Mouse (Mus musculus) myocyte (in vitro differentiated cells): Measurements from ENCODE around the gene Csgalnact2.

Source experiments
- CEBPB ChIP-seq: IDR thresholded peaks from 2 replicates; pipeline ENCODE4 v1.6.1; 2011; ENCODE audit warnings: mild to moderate bottlenecking, moderate library complexity; ENCODE audit not compliant: poor library complexity, insufficient read depth, severe bottlenecking
- E2F4 ChIP-seq: IDR thresholded peaks from one replicate; pipeline ENCODE4 v1.6.1; 2011; ENCODE audit warnings: mild to moderate bottlenecking, control low read depth, moderate library complexity; ENCODE audit not compliant: insufficient read depth
- MYOD1 ChIP-seq, 3 experiments: IDR thresholded peaks; one replicate each; pipeline ENCODE4 v1.6.1; 2011; ENCODE audit warnings: control low read depth in 2 of 3, low read depth in 2 of 3, mild to moderate bottlenecking in 2 of 3, moderate library complexity in 1 of 3; ENCODE audit not compliant: insufficient read length in 2 of 3, control insufficient read depth in 1 of 3
- MYOG ChIP-seq, 3 experiments: IDR thresholded peaks; one replicate each; pipeline ENCODE4 v1.6.1; 2011; ENCODE audit warnings: control low read depth in 2 of 3, low read depth in 2 of 3, mild to moderate bottlenecking in 2 of 3; ENCODE audit not compliant: insufficient read length in 2 of 3, control insufficient read depth in 1 of 3, insufficient read depth in 1 of 3
- POLR2A ChIP-seq: IDR thresholded peaks from one replicate; pipeline ENCODE4 v1.6.1; 2011; ENCODE audit warnings: low read depth, mild to moderate bottlenecking, control low read depth, moderate library complexity; ENCODE audit not compliant: insufficient read length
- REST ChIP-seq: IDR thresholded peaks from one replicate; pipeline ENCODE4 v1.6.1; 2011; ENCODE audit warnings: mild to moderate bottlenecking, control low read depth, moderate library complexity; ENCODE audit not compliant: insufficient read depth, insufficient read length
- SRF ChIP-seq: IDR thresholded peaks from one replicate; pipeline ENCODE4 v1.6.1; 2011; ENCODE audit warnings: low read depth; ENCODE audit not compliant: control insufficient read depth, insufficient read length
- TCF12 ChIP-seq: IDR thresholded peaks from one replicate; pipeline ENCODE4 v1.6.1; 2011; ENCODE audit warnings: mild to moderate bottlenecking, control low read depth; ENCODE audit not compliant: poor library complexity, insufficient read depth, severe bottlenecking
- TCF3 ChIP-seq: IDR thresholded peaks from one replicate; pipeline ENCODE4 v1.6.1; 2011; ENCODE audit warnings: low read depth, control low read depth; ENCODE audit not compliant: insufficient read length
- USF1 ChIP-seq: IDR thresholded peaks from one replicate; pipeline ENCODE4 v1.6.1; 2011; ENCODE audit warnings: low read depth, mild to moderate bottlenecking, control low read depth, moderate library complexity

GRCm38 (mm10) chr6:118179316-118180084 is 40.6 kb upstream of the Csgalnact2 start:
- TF ChIP-seq POLR2A (no peak), REST (no peak), TCF12 (no peak), TCF3 (no peak), MYOD1 (IDR thresholded peaks at IDR 0.05; ENCODE audit: control insufficient read depth in 1 of 3, insufficient read length in 2 of 3, low read depth in 2 of 3) (no peak), E2F4 (no peak), SRF (no peak), CEBPB (no peak), MYOG (IDR thresholded peaks at IDR 0.05; ENCODE audit: control insufficient read depth in 1 of 3, insufficient read depth in 1 of 3, insufficient read length in 2 of 3, low read depth in 2 of 3) (no peak), USF1 (no peak)
